Mouse (Mus musculus) mature B cell (primary cell): Measurements from ENCODE around the gene Eva1c.

Source experiments
- in situ Hi-C: fragments of 300-500 bp; cut with MboI; formaldehyde crosslinking; loops from 2 replicates; pipeline ENCODE4 v1.14.3; 2019

The Eva1c gene

GRCm38 (mm10) chr16:90865652-90866051 is 39.1 kb downstream of the Eva1c start:
- in situ Hi-C loops: no loop called here

- in situ Hi-C loops: no loop called here
These were observed 41.6 kb downstream of the Eva1c start for GRCm38 (mm10) chr16:90868129-90868528.

GRCm38 (mm10) chr16:90869361-90869760 is 42.8 kb downstream of the Eva1c start:
- in situ Hi-C loops: no loop called here

GRCm38 (mm10) chr16:90872936-90873335 is 46.4 kb downstream of the Eva1c start:
- in situ Hi-C loops: no loop called here

GRCm38 (mm10) chr16:90874536-90874935 is 48.0 kb downstream of the Eva1c start:
- in situ Hi-C loops: no loop called here

- in situ Hi-C loops: no loop called here
These were observed 51.8 kb downstream of the Eva1c start for GRCm38 (mm10) chr16:90878135-90878860.

GRCm38 (mm10) chr16:90882501-90882977 is 56.0 kb downstream of the Eva1c start:
- in situ Hi-C loops: no loop called here

- in situ Hi-C loops: no loop called here
These were observed 58.8 kb downstream of the Eva1c start for GRCm38 (mm10) chr16:90885351-90885750.

GRCm38 (mm10) chr16:90885781-90886565 is 59.5 kb downstream of the Eva1c start:
- in situ Hi-C loops: no loop called here

GRCm38 (mm10) chr16:90890683-90891082 is 64.2 kb downstream of the Eva1c start:
- in situ Hi-C loops: no loop called here

- in situ Hi-C loops: no loop called here
These were observed 65.1 kb downstream of the Eva1c start for GRCm38 (mm10) chr16:90891601-90892000.

GRCm38 (mm10) chr16:90892081-90892480 is 65.6 kb downstream of the Eva1c start:
- in situ Hi-C loops: no loop called here

GRCm38 (mm10) chr16:90893019-90893418 is 66.5 kb downstream of the Eva1c start:
- in situ Hi-C loops: no loop called here

- in situ Hi-C loops: no loop called here
These were observed 67.3 kb downstream of the Eva1c start for GRCm38 (mm10) chr16:90893792-90894191.

- in situ Hi-C loops: no loop called here
These were observed 71.1 kb downstream of the Eva1c start for GRCm38 (mm10) chr16:90897651-90898050.

GRCm38 (mm10) chr16:90899498-90899897 is 73.0 kb downstream of the Eva1c start:
- in situ Hi-C loops: no loop called here

- in situ Hi-C loops: no loop called here
These were observed 74.8 kb downstream of the Eva1c start for GRCm38 (mm10) chr16:90901364-90901763.

GRCm38 (mm10) chr16:90903300-90903699 is 76.8 kb downstream of the Eva1c start:
- in situ Hi-C loops: no loop called here

GRCm38 (mm10) chr16:90907250-90907649 is 80.7 kb downstream of the Eva1c start:
- in situ Hi-C loops: no loop called here

GRCm38 (mm10) chr16:90910855-90911533 is 84.5 kb downstream of the Eva1c start:
- in situ Hi-C loops: no loop called here

GRCm38 (mm10) chr16:90911766-90912165 is 85.2 kb downstream of the Eva1c start:
- in situ Hi-C loops: no loop called here

- in situ Hi-C loops: no loop called here
These were observed 89.5 kb downstream of the Eva1c start for GRCm38 (mm10) chr16:90916040-90916481.
